Mouse (Mus musculus): ENCODE measurements at regions not wholly inside any gene's neighbourhood (a gene's known extent, or its start where the extent isn't known, plus 50 kb on each side); places are given as distances from the start of the nearest gene placed in this dataset.

GRCm38 (mm10) chr1:89257945-89258344, 187.7 kb downstream of the Sh3bp4 start:
- Histone ChIP-seq H3K9ac (replicated peaks) (no peak overlapping the region), H3K4me3 (no peak overlapping the region), H3K27me3 (no peaks in the 10 kb centered on the region), H3K4me1 (peaks cover 7% of the 10 kb centered on the region), H3K36me3 (no peaks in the 10 kb centered on the region), H3K27ac (replicated peaks) (no peak overlapping the region), H3K9me3 (no peaks in the 10 kb centered on the region), H3K4me2 (replicated peaks) (no peak overlapping the region)
- WGBS: 63% methylated on average over 5 of the region's 5 CpGs
- no peak; the same call in 1 of the 2 replicates for ATAC-seq (replicated peaks)

GRCm38 (mm10) chr1:89265771-89266170, 188.8 kb upstream of the Agap1 start:
- H3K9ac ChIP-seq (replicated peaks): no peak overlapping the region
- WGBS: 87% methylated on average over 4 of the region's 4 CpGs
- no peak overlapping the region for H3K4me2 ChIP-seq (replicated peaks)
- H3K27ac ChIP-seq (replicated peaks): no peak overlapping the region
- no peaks in the 10 kb centered on the region for H3K27me3 ChIP-seq
- no peak overlapping the region for H3K4me3 ChIP-seq
- ATAC-seq (replicated peaks): no peak
- H3K36me3 ChIP-seq: no peaks in the 10 kb centered on the region
- 0 out of 2 replicates have a peak, but pooled peaks cover 2% of the 10 kb centered on the region for H3K4me1 ChIP-seq
- no peaks in the 10 kb centered on the region for H3K9me3 ChIP-seq

GRCm38 (mm10) chr1:89268806-89269205, 185.8 kb upstream of the Agap1 start:
- Histone ChIP-seq H3K9ac (replicated peaks) (no peak overlapping the region), H3K36me3 (no peaks in the 10 kb centered on the region), H3K4me3 (no peak overlapping the region), H3K9me3 (no peaks in the 10 kb centered on the region), H3K27ac (replicated peaks) (no peak overlapping the region), H3K4me2 (replicated peaks) (no peak overlapping the region), H3K27me3 (no peaks in the 10 kb centered on the region), H3K4me1 (peaks cover 7% of the 10 kb centered on the region; the same call in 1 of the 2 replicates)
- WGBS: 33% methylated on average over 2 of the region's 2 CpGs
- no peak for ATAC-seq (replicated peaks)

DNA sequence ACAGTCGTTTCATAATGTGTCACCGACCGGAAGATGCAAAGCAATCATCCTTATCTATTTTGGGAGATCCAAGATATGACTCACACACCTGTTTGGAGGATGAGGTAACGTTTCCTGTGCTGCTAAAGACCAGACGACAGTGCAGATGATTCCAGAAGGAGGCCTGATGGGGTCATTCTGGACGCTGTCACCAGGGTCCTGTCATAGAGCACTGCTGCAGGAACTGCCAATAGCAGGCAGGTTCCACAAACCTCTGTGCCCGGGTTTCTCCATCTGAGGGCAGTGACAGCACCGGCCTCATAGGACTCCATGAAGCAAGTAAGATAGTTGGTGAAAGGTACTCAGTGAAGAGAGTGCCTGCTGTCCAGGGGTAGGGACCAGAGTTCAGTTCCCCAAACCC, 182.9 kb upstream of the Agap1 start:
- Histone ChIP-seq H3K9ac (replicated peaks) (no peak overlapping the region), H3K27ac (replicated peaks) (no peak overlapping the region), H3K4me3 (no peak overlapping the region), H3K36me3 (no peaks in the 10 kb centered on the region), H3K27me3 (no peaks in the 10 kb centered on the region), H3K4me2 (replicated peaks) (no peak overlapping the region), H3K4me1 (peaks cover 7% of the 10 kb centered on the region; the same call in 1 of the 2 replicates), H3K9me3 (no peaks in the 10 kb centered on the region)
- WGBS: 78% methylated on average over 8 of the region's 8 CpGs
- ATAC-seq (replicated peaks): no peak

DNA sequence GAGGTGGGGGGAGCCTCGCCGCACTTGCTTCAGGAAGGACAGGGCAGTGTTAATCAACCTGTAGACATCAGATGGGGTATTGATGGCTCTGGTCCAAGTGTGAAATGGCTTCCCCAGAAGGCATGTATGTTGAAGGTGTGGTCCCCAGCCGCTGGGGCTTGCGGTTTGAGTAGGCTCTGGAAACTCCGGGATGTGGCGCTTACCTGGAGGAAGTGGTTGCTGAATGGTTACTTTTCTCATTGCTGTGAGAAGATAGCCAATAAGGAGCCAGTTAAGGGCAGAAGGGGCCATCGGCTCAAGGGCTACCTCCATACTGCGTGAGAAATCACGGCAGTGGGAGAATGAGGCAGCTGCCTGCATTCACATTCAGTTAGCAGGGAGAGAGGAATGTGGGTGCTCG, 181.6 kb upstream of the Agap1 start:
- no peak for ATAC-seq (replicated peaks)
- WGBS: 88% methylated on average over 10 of the region's 10 CpGs
- no peak overlapping the region for H3K4me2 ChIP-seq (replicated peaks)
- H3K4me1 ChIP-seq: peaks cover 7% of the 10 kb centered on the region; the same call in 1 of the 2 replicates
- H3K27ac ChIP-seq (replicated peaks): peak overlapping the region; percentile 36; the same call in 1 of the 2 replicates
- H3K9ac ChIP-seq (replicated peaks): no peak overlapping the region
- H3K4me3 ChIP-seq: no peak overlapping the region
- H3K9me3 ChIP-seq: no peaks in the 10 kb centered on the region
- no peaks in the 10 kb centered on the region for H3K36me3 ChIP-seq
- no peaks in the 10 kb centered on the region for H3K27me3 ChIP-seq

DNA sequence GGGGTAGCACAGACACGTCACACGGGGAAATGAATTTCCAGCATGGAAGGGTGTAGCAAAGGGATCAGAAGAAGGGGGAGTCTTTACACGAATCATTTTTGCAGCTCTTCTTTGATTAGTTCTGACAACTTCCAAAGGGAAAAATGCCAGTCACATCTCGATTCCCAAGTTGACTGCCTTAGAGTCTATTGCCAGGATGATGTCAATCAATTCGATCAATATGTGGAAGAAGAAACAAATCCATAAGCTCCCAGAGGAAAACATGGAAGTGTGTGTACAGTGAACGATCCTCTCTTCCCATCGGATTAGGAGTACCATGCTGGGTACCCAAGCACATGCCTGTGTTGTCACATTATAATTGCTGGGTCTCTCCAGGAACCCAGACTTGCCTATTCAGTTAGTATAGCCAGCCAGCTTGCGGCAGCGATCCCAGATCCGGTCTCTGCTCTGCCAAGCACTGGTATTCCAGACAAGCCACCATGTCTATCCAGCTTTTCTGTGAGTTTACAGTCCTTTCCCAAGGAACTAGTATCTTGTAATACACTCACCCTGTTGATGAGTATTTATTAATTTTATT, 180.7 kb upstream of the Agap1 start:
- ATAC-seq (replicated peaks): peak; percentile 78
- Histone ChIP-seq H3K27ac (replicated peaks) (peak overlapping the region; percentile 36; the same call in 1 of the 2 replicates), H3K27me3 (no peaks in the 10 kb centered on the region), H3K9ac (replicated peaks) (no peak overlapping the region), H3K4me2 (replicated peaks) (no peak overlapping the region), H3K4me1 (peaks cover 5% of the 10 kb centered on the region; the same call in 1 of the 2 replicates), H3K36me3 (no peaks in the 10 kb centered on the region), H3K9me3 (no peaks in the 10 kb centered on the region), H3K4me3 (no peak overlapping the region)
- WGBS: 81% methylated on average over 10 of the region's 10 CpGs

DNA sequence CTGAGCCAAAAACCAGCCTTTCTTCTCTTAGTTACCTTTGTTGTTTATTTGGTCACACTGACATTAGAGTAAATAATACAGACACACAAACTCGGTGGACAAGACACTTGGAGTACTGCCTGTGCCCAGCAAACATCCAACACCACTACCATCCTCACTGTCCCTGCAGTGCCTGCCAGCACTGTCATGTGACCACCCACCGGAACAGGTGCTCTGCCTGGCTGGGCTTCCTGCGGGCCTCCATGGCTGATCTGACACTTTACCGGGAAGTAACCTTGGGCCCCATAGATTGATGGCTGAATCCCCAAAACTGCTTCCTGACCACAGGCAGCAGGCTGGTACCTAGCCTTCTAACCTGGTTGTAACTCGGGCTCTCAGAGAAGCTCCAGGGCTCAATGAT, 175.2 kb upstream of the Agap1 start:
- Histone ChIP-seq H3K27me3 (no peaks in the 10 kb centered on the region), H3K4me2 (replicated peaks) (no peak overlapping the region), H3K4me1 (no peaks in the 10 kb centered on the region), H3K9ac (replicated peaks) (no peak overlapping the region), H3K36me3 (no peaks in the 10 kb centered on the region), H3K9me3 (no peaks in the 10 kb centered on the region), H3K4me3 (no peak overlapping the region), H3K27ac (replicated peaks) (no peak overlapping the region)
- ATAC-seq (replicated peaks): no peak
- 88% methylated on average over 5 of the region's 5 CpGs for WGBS

DNA sequence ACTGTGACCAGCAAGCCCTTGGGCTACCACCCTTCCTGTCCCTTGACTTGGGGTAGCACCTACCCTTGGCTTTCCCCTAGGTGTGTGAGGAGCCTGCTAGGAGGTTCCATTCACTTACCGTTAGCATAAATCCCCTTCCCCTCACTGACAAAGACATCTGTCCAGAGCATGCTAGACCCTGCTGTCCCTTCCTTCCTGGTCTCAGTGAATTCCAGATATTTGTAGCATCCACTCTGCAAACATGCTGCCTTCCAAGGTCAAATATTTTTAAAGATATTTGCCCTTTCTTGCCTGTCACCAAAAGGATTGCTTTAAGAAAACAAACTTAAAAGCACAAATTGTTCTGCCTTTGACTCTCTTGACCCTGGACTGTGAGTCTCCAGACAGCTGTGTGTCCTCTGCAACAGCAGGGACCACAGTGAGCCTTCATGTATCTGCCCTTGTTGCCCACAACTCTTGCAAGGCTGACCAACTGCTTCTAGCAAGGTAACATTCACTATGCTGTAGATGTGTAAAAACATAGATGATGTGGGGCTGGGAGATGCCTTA, 173.4 kb upstream of the Agap1 start:
- Histone ChIP-seq H3K27me3 (no peaks in the 10 kb centered on the region), H3K4me1 (no peaks in the 10 kb centered on the region), H3K36me3 (no peaks in the 10 kb centered on the region), H3K4me2 (replicated peaks) (no peak overlapping the region), H3K27ac (replicated peaks) (no peak overlapping the region), H3K4me3 (no peak overlapping the region), H3K9ac (replicated peaks) (no peak overlapping the region), H3K9me3 (no peaks in the 10 kb centered on the region)
- no peak for ATAC-seq (replicated peaks)
- 84% methylated on average over 1 of the region's 1 CpGs for WGBS

DNA sequence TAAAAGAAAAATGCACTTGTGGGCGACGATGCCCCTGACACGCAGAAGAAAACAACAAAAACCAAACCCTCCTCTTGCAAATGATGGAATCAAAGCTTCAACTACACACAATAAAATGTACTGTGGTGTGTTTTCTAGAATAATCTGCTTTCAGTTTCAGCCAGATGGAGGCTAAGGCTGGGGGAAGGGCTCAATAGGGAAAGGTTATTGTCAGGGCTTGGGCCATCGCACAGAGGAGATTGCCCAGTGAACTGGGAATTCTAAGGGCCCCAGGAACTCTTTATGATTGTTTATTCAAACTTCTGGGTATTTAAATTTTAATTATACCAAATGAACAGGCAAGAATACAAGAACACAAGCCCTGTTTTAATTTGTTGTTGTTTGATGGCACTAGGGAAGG, 169.6 kb upstream of the Agap1 start:
- Histone ChIP-seq H3K27me3 (no peaks in the 10 kb centered on the region), H3K4me2 (replicated peaks) (no peak overlapping the region), H3K9ac (replicated peaks) (no peak overlapping the region), H3K4me1 (no peaks in the 10 kb centered on the region), H3K27ac (replicated peaks) (no peak overlapping the region), H3K9me3 (no peaks in the 10 kb centered on the region), H3K36me3 (no peaks in the 10 kb centered on the region), H3K4me3 (no peak overlapping the region)
- 46% methylated on average over 4 of the region's 4 CpGs for WGBS
- no peak for ATAC-seq (replicated peaks)

GRCm38 (mm10) chr1:89287136-89287795, 167.3 kb upstream of the Agap1 start:
- H3K27me3 ChIP-seq: no peaks in the 10 kb centered on the region
- no peak overlapping the region for H3K4me2 ChIP-seq (replicated peaks)
- no peak overlapping the region for H3K4me3 ChIP-seq
- H3K9me3 ChIP-seq: no peaks in the 10 kb centered on the region
- H3K9ac ChIP-seq (replicated peaks): no peak overlapping the region
- H3K36me3 ChIP-seq: no peaks in the 10 kb centered on the region
- H3K27ac ChIP-seq (replicated peaks): no peak overlapping the region
- 85% methylated on average over 10 of the region's 10 CpGs for WGBS
- ATAC-seq (replicated peaks): no peak
- H3K4me1 ChIP-seq: no peaks in the 10 kb centered on the region

GRCm38 (mm10) chr1:89288001-89288400, 166.6 kb upstream of the Agap1 start:
- ATAC-seq (replicated peaks): no peak
- no peak overlapping the region for H3K4me2 ChIP-seq (replicated peaks)
- H3K27ac ChIP-seq (replicated peaks): no peak overlapping the region
- H3K36me3 ChIP-seq: no peaks in the 10 kb centered on the region
- no peak overlapping the region for H3K9ac ChIP-seq (replicated peaks)
- H3K4me1 ChIP-seq: no peaks in the 10 kb centered on the region
- H3K4me3 ChIP-seq: no peak overlapping the region
- H3K9me3 ChIP-seq: no peaks in the 10 kb centered on the region
- no peaks in the 10 kb centered on the region for H3K27me3 ChIP-seq

- Histone ChIP-seq H3K9me3 (no peaks in the 10 kb centered on the region), H3K36me3 (no peaks in the 10 kb centered on the region), H3K27ac (replicated peaks) (no peak overlapping the region), H3K27me3 (no peaks in the 10 kb centered on the region), H3K4me3 (no peak overlapping the region), H3K4me1 (no peaks in the 10 kb centered on the region), H3K9ac (replicated peaks) (no peak overlapping the region), H3K4me2 (replicated peaks) (no peak overlapping the region)
- 86% methylated on average over 2 of the region's 2 CpGs for WGBS
- no peak for ATAC-seq (replicated peaks)
These were observed 165.7 kb upstream of the Agap1 start for GRCm38 (mm10) chr1:89288921-89289320.
